9 mouse cellular contexts compared by ENCODE assay signal in genomic region chr11:121053536-121053935, GRCm38 (mm10). TPM values are rescaled to one million over a fixed set of nuclear protein-coding genes. Genes with fewer than 3 reads are reported as not detected.
DNase-seq lines count a peak whose midpoint lies in the region; ATAC-seq and TF ChIP-seq lines count a peak whose summit lies in the region.
"Had no signal": no experiment of that assay in that cellular context is flagged by ENCODE, and none has a peak within 500 bp of the region (broad histone marks: within the 10 kb centered on the region; RNA-seq: fewer than 3 reads in every experiment).

No protein-coding gene starts in this region.

- peaks cover 32% of the 10 kb centered on the region for H3K4me1 ChIP-seq in kidney, adult 2 months (ENCODE audit: control insufficient read depth, insufficient read depth, low read length)
- no peaks in the 10 kb centered on the region for H3K4me1 ChIP-seq in limb, embryonic 11.5 days (ENCODE audit: control insufficient read depth, insufficient read depth, low read length)
- H3K4me1 ChIP-seq: limb, embryonic 12.5 days had no signal

- H3K27ac ChIP-seq in kidney, adult 2 months (ENCODE audit: insufficient read depth, low read depth, low read length), result no peak overlapping the region
- H3K27ac ChIP-seq in limb, embryonic 11.5 days (replicated peaks; ENCODE audit: low read depth, low read length), result no peak overlapping the region
- H3K27ac ChIP-seq: limb, embryonic 12.5 days had no signal

- peak; percentile 93 for TF ChIP-seq CTCF in kidney, adult 2 months (conservative IDR thresholded peaks at IDR 0.05; ENCODE audit: insufficient read depth, insufficient read length, low read depth, low read length)

- peak overlapping the region; percentile 34; the same call in 1 of the 2 replicates for H3K9ac ChIP-seq in limb, embryonic 11.5 days (ENCODE audit: low read length)
- H3K9ac ChIP-seq: limb, embryonic 12.5 days had no signal

- no peaks in the 10 kb centered on the region for H3K27me3 ChIP-seq in kidney, adult 2 months (replicated peaks; ENCODE audit: control insufficient read depth, insufficient read depth, low read length)
- no peaks in the 10 kb centered on the region for H3K27me3 ChIP-seq in limb, embryonic 11.5 days (ENCODE audit: control insufficient read depth, insufficient read depth, low read length)
- H3K27me3 ChIP-seq: limb, embryonic 12.5 days had no signal

- no peak for ATAC-seq in limb, embryonic 11.5 days (ENCODE audit: insufficient number of reproducible peaks, low FRiP score, low TSS enrichment, low read depth)

- no peak overlapping the region for H3K4me3 ChIP-seq in kidney, adult 2 months (ENCODE audit: insufficient read depth, low read depth, low read length)
- H3K4me3 ChIP-seq in limb, embryonic 11.5 days (ENCODE audit: low read depth, low read length), result no peak overlapping the region
- H3K4me3 ChIP-seq: limb, embryonic 12.5 days had no signal

- 19% methylated on average over 8 of the region's 8 CpGs for WGBS in kidney, adult 2 months
- 16% methylated on average over 8 of the region's 8 CpGs for WGBS in limb, embryonic 11.5 days

- peak; percentile 75 for DNase-seq in A20 (ENCODE audit: low read depth, low spot score)
- DNase-seq in WW6 (ENCODE audit: low read depth, low spot score), result peak; percentile 71
- DNase-seq in cerebellum, postnatal 36 days, result peak; percentile 75 to 84
- DNase-seq in gastrocnemius, postnatal 10 days, result peak; percentile 84
- DNase-seq in kidney, adult 2 months, result peak; percentile 90
- peak; percentile 92 for DNase-seq in limb, embryonic 11.5 days (ENCODE audit: low spot score)
- peak; percentile 57 for DNase-seq in ovary, postnatal 10 days (ENCODE audit: low spot score)
- DNase-seq in thymus, adult 18-20 months, result peak; percentile 33 to 43

- no peaks in the 10 kb centered on the region for H3K9me3 ChIP-seq in limb, embryonic 11.5 days (ENCODE audit: control insufficient read depth, low read length)
- H3K9me3 ChIP-seq: limb, embryonic 12.5 days had no signal

- H3K4me2 ChIP-seq in limb, embryonic 11.5 days (ENCODE audit: low read depth, severe bottlenecking), result no peak overlapping the region
- H3K4me2 ChIP-seq: limb, embryonic 12.5 days had no signal

- no peak for TF ChIP-seq POLR2A in kidney, adult 2 months (IDR thresholded peaks at IDR 0.05; ENCODE audit: low read depth, low read length)

- H3K36me3 ChIP-seq in kidney, adult 2 months (ENCODE audit: control insufficient read depth, insufficient read depth, low read length), result no peaks in the 10 kb centered on the region
- H3K36me3 ChIP-seq in limb, embryonic 11.5 days (ENCODE audit: control insufficient read depth, insufficient read depth, low read length), result no peaks in the 10 kb centered on the region
- H3K36me3 ChIP-seq: limb, embryonic 12.5 days had no signal

RNA-seq across cellular contexts. Expression of gene Sectm1b, which starts 9.8 kb away (rescaled TPM):
- not detected for total RNA-seq in gastrocnemius, postnatal 10 days (2021)
- 66.6 and 75.2 TPM in 2 replicates for polyA plus RNA-seq in kidney, adult 2 months (2012; rRNA removed)
- not detected in 2 replicates for polyA plus RNA-seq in limb, embryonic 11.5 days (2014; fragmentation: Nextera tagmentation; extraction: Ambion mirVana)
- polyA plus RNA-seq: limb, embryonic 12.5 days had no signal

RNA-seq across cellular contexts. Expression of gene Cd7, which starts 14.3 kb away (rescaled TPM):
- not detected for total RNA-seq in gastrocnemius, postnatal 10 days (2021)
- polyA plus RNA-seq in kidney, adult 2 months (2012; rRNA removed), result 1.2 and 3.0 TPM in 2 replicates
- 0.47 TPM in 1 of 2 replicates, not detected in the other for polyA plus RNA-seq in limb, embryonic 11.5 days (2014; fragmentation: Nextera tagmentation; extraction: Ambion mirVana)
- polyA plus RNA-seq: limb, embryonic 12.5 days had no signal

RNA-seq across cellular contexts. Expression of gene Sectm1a, which starts 27.5 kb away (rescaled TPM):
- total RNA-seq in gastrocnemius, postnatal 10 days (2021), result under 1 TPM in 1 of 2 experiments, not detected in 1; 0.14 TPM
- 2.1 and 2.8 TPM in 2 replicates for polyA plus RNA-seq in kidney, adult 2 months (2012; rRNA removed)
- polyA plus RNA-seq in limb, embryonic 11.5 days (2014; fragmentation: Nextera tagmentation; extraction: Ambion mirVana), result not detected in 2 replicates
- polyA plus RNA-seq: limb, embryonic 12.5 days had no signal

Comparison
In these comparisons a context has a peak if more than half of its experiments do, and no peak if none do; other contexts are left out.
1. DNase-seq: peak in every context shown above with its lines; median percentile 92 in limb, embryonic 11.5 days; 90 in kidney, adult 2 months; 84 in gastrocnemius, postnatal 10 days; 80 in cerebellum, postnatal 36 days; 75 in A20; 71 in WW6; 57 in ovary, postnatal 10 days; 38 in thymus, adult 18-20 months.
2. RNA of gene Sectm1b, which starts 9.8 kb away (polyA plus RNA-seq): 66.6 to 75.2 TPM in kidney, adult 2 months; not detected in limb, embryonic 11.5 days; every median in the first group is over 10 times any median in the second.